Mouse (Mus musculus): Measurements from ENCODE around the gene 2010300C02Rik.

The 2010300C02Rik gene

GRCm38 (mm10) chr1:37565396-37565795 is 154.5 kb downstream of the 2010300C02Rik start:
- no peak for DNase-seq

- DNase-seq: no peak
These were observed 157.9 kb downstream of the 2010300C02Rik start for GRCm38 (mm10) chr1:37561955-37562354.

Measured in thymus, postnatal 36 days (tissue).